Mouse (Mus musculus) cerebellum, adult 8-10 months (tissue): ENCODE measurements around the gene Ift27.

ENCODE experiments used
- DNase-seq: peaks from one replicate; pipeline ENCODE4 v3.0.0; 2022

The Ift27 gene

DNA sequence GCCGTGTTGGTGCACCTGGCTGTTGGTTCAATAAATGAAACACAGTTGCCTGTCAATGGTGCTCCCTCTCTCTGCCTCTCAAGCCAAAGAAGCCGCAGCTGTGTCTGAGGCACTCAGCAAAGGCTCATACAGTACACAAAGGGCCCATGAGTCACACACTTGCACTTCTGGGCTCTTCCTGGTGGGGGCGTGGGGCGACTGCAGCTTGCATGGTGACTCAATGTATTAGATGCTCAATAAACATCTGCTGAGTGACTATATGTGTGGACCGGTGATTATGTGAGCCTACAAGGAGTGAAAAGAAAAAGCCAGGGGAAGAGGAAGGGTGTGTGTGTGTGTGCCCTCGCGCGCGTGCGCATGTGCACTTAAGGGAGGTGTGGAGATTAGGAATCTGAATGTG lies 2.3 kb downstream of the Ift27 start:
- DNase-seq, result no peak

DNA sequence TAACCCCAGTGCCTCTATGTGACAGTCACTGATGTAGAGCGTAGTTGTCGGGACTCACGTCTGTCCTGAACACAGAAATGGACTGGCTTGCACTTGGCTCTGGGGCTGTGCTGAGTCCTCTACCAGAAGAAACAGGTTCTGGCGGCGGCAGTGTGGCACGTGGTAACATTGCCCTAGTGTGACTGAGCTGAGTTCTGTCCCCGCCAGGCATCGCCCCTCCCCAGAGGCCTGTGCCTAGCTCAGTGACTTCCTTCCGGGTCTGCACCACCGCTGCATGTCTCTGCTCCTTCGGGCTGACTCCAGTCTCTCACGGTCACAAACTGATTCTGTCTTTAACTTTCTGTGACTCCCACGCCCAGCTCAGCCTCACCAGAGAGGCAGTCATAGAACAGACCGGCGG lies 3.2 kb downstream of the Ift27 start:
- DNase-seq, result no peak

DNA sequence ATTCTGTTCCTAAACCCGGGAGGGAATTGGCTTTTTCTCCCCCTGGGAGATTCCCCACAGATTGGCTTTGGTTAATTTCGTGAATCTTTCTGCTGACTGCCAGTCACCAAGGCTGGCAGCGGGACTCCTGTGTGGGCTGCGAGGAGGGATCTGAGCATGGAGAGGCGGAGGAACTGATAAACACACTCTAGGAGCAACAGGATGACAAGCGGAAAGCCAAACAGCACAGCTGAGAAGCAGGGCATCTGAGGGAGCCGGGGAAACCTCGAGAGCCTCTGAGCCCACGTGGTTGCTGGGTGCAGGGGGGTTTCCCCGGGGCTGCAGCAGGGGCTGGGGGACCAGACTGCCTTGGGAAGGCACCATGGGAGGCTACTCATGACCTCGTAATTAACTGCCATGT lies 4.3 kb downstream of the Ift27 start:
- no peak for DNase-seq

DNA sequence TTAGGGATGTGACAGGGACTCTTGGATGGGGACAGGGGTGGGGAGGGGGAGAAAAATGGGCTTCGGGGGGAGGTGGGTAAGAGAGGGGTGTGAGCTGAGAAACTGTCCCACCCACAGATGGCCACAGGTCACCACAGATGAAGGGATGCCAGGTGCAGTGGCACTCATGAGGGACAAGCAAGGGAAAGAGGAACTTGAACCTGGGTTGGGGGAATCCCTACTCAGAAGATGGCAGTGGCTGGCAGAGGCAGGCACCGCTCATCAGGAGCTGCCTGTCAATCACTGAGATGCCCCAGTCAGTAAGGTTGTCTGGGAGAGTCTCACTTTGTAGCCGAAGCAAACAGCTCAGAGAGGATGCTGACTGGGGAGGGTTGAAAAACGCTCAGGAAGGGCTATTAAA lies 8.6 kb downstream of the Ift27 start:
- no peak for DNase-seq

DNA sequence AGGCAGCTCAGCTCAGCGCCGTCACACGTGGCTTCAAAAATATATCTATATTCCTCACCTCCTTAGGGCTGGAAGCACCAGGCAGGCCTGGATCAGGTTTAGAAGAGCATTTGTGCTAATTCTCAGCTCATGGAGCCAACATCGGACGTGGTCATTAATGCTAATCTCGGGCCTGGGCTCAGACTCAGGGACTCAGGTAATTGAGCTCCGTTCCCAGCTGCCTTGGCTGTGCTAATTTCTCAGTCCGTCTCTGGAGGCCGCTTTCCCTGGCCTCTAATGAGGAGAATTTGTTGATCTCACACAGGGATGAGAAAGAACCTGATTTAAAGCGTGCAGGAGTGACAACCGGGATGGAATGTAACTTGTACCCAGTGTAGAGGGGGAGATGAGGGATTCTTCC lies 9.4 kb downstream of the Ift27 start:
- DNase-seq, result no peak

DNA sequence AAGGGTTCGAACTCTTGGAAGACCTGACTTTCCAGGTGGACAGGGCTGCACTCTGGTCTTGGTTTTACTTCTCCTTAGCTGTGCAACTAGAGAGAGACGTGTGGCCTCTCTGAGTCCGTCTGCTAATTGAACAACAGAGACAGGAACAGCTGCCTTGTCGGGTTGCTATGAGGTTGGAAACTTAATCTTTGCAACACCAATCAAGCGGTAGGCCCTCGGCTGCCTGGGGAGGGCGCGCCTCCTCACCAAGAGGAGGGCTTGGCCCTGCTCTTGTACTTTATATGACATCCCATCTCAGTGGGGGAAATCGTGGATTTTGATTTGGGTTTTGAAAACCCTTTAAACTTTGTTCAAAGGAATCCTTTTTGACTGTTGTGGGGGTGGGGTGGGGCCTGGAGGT lies 12.0 kb downstream of the Ift27 start:
- DNase-seq, result no peak

DNA sequence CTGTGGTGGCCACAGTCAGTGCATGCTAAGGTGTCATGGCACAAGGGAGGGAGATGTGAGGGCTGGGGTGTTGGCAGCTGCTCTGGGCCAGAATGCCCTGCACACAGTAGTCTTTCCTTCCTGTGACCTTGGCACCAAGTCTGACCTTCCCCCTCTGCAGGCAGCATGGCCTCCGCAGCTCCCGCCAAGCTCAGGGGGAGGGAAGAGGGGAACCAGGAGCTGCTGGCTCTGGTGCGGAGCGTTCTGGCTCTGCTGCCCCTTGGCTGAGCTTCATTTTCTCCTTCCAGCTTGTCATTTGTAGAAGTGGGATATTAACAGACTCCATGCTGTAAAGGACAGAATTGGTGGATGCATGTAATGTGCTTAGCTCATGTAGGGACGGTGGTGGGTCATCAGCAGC lies 15.6 kb downstream of the Ift27 start:
- no peak for DNase-seq

DNA sequence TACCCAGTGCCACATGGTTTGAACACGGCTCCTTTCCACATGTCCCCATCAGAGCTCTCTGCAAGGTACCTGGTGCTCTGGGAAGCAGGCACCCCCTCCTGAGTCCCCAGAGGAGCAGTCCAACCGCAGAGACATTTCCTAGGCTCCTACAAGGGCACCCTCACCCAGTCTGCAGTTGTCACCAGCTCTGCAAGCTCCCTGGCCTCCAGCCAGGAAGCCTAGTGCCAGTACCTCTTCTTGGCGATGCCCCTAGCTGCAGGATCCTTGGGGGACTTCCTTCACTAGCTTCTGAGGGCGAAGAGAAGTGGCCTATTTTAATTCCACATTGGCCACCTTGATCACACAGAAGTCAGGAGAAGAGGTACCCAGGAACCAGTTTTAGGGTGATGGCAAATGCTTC lies 16.1 kb downstream of the Ift27 start:
- DNase-seq, result no peak

DNA sequence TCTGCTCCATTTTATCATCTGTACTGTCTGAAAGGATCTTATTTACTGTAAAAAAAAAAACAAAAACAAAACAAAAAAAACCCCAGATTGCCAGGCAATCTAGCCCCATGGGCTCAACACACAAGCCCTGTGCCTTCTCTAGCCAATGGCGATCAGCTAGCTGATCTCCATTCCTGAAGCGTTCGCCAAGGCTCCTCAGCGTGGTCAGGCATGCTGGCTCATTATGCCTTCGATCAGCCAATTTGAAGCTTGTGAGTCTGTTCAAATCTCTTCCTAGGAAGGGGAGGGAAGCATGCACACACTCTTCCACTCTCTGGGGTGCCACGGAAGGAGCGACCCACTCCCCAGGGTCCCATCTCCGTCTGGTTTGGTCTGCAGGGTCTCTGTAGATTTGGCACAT lies 16.6 kb downstream of the Ift27 start:
- DNase-seq, result no peak

DNA sequence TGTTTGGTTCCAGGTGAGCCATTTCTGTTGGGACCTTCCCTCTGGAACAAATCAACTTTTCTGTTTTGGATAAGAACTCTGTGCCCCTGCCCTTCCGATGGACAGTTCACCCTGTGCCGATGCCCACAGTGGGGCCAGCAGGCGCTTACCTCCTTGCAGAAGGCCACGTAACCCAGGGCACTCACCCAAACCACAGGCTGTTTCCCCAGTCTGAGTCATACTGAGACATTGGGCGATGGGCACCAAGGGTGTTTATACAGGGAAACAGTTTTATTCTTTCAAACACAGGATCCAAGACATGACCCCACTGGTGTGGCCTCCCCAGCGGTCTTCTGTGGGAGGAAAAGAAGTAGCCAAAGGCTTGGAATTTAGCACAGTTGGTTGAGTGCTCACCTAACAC lies 18.5 kb downstream of the Ift27 start:
- DNase-seq, result no peak

DNA sequence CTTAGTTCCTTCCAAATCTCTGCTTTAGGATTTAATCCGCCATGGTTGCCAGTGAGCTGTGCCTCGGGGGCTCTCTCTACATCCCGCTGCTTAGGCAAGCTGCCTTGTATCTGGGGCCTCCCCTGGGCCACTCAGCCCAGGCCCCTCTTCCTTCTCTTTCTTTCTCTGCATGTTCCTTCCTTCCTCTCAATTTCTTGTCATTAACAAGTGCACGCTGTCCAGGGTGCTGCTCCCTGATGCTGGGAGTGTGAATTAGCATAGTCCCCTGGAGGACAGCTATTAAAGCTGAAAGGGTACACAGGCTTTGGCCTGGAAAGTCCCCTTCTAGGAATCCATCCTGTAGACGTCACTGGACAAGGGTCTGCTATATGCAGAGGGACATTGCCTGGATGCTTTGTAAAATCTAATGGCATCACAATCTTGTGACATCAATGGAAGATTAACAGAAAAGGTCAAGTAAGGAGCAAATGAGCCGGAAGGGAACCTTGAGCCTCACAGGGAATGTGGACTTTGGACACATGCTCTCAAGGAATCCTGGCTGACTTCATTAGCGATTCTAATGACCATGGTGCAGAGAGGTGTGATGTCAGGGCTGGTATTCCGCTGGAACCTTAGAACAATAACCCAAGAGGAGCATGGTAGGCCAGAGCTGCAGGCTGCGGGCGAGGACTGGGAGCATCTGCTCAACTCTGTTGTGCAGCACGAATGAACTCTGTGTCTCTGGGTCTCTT lies 20.7 kb downstream of the Ift27 start:
- DNase-seq, result no peak

DNA sequence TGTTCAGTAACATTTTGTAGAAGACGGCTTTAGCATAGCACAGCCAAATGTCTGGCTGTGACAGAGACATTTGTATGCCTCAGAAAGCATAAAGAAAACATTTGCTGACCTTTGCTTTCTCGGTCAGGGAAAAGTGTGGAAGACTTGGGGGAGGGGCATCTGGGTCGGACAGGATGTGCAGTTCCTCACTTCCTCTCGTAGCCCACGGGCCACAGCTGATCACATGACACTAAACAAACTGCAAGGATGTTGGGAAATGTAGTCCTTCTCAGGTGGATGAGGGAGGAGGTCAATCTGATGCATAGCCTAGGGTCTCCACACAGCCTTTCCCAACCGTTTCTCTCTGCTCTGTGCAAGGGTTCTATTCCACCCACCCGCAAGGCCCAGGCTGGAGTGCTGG lies 25.3 kb downstream of the Ift27 start:
- no peak for DNase-seq

DNA sequence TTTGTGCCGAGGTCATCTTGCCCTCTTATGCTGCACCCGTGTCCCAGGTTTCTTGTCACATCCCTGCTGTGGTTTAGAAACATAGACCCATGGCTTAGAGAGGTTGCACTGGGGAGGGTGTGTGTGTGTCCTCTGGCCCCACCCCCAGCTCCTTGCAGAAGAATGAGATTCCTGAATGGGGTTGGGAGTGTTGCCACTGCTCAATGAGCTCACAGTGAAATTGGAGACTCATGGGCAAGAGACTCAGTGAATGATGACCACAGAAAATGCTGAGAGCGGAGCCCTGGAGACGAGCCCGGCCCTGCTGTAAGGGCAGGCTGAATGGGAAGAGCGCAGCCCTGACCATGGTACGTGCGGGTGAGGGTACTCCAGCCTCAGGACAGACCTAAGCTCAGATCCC lies 33.7 kb downstream of the Ift27 start:
- DNase-seq, result no peak

DNA sequence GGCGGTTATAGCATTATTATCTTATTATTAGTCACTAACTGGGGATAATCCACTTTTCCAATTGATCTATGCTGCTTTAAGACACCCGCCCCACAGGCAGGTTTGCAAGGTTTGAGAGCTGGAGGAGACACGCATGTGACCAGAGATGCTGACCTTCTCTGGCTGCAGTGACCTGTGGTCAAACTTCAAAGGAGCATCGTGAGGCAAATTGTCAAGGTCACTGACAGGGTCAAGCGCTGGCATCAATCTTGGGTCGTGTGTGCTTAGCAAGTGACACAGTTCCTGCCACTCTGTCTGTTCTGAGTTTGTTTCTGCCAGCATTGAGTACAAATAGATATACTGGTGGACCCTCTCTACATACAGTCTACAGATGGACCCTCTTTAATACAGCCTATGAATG lies 39.3 kb downstream of the Ift27 start:
- DNase-seq, result no peak

DNA sequence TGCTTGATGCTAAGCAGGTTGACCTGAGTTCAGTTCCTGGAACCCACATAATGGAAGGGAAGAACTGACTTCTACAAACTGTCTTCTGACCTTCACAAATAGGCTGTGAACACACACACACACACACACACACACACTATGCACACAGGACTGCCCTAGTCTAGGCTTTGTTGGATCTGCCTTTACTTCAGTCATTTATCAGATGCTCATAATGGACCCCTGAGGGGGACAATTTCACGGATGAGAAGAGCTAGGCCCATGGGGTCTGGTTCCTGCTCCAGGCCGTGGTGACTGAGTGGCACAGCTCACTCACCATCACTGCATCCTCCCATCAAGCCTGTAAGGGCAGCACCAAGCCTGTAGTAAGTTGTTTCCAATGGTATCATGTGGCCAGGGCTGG lies 40.5 kb downstream of the Ift27 start:
- DNase-seq, result no peak

DNA sequence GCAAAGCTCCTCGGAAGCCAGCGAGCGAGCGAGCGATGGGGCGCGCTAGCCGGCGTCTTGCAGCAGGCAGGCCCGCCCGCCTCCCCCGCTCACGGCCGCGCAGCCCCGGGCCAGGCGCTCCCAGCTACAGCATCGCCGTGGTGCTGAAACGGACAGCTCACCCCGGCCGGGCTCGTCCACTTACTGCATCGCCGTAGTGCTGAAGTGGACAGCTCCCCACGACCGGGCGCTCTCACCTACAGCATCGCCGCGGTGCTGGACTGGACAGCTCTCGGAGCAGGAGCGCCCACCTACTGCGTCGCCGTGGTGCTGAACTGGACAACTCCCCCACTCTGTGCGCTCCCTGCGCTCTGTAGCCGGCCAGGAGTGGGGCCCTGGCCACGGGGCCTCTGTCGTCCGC lies 54.2 kb downstream of the Ift27 start, which contains the start of gene Cacng2:
Gene Cacng2 (minus strand): TSS at position 325 of the 400 bp plus-strand sequence.
- peak; percentile 74 for DNase-seq

DNA sequence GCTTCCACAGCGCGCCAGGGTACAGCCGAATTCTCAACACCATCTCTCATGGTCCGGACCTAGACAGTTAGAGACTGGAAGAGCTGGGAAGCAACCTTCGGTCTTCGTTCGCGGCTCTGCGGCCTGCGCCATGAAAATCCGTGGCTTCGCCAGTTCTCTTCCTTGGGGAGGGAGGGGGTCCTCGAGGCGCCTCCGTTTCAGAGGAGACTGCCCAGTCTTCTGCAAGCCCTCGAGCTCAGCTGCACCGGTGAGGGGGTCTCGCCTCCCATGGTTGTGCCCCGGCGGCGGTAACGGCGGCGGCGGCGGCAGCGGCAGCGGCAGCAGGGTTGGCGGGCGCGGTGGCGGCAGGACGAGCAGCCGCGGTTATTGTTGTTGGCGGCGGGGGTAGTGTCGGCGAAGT lies 54.7 kb downstream of the Ift27 start:
- peak; percentile 48 for DNase-seq

DNA sequence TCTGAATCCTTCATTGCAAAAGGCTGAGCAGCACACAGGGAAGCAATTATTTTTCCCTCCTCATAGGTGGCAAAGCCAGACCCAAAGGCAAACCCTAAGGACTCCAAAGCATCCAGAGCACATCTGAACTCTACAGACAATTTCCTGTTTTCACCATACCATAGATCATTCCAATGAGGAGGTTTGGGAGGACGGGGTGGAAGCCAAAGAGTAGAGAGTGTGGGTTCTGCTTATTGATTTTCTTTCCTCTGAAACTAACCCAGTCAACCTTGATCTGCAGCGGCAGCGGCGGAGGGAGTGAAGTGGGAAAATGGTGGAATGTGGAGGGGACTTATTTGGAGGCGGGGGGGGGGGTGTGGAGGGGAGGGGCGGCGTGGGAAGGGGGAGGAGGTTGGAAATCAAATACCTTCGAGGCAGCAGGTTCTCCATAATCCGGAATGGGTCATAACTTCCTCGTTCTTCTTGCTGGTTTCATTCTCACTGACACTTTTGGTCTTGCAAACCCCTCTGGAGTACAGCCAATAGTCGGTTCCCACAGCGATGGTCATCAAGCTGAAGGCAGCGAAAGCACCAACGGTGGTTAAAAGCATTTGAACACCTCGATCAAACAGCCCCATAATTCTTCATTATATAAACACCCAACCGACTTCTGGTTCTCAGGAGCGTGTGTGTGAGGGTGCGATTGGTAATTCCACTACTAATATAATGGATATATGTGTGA lies 55.5 kb downstream of the Ift27 start:
- peak; percentile 45 for DNase-seq

DNA sequence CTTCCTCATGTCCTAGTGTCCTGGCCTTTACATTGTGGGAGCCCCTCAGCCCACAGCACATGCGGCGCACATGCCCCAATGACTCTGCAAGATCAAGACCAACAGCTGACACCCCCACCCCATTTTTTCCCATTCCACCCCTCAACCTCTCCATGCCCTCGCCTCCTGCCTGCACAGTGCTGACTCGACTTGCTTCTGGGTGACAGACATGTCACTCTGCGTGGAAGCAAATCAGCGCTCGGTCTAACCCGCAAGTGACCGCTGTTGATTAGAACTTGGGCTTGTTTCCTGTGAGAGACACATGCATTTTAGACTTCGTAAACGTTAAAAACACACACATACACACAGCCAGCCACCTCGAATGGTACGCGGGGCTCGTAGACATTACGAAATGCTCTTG lies 56.2 kb downstream of the Ift27 start:
- no peak for DNase-seq

DNA sequence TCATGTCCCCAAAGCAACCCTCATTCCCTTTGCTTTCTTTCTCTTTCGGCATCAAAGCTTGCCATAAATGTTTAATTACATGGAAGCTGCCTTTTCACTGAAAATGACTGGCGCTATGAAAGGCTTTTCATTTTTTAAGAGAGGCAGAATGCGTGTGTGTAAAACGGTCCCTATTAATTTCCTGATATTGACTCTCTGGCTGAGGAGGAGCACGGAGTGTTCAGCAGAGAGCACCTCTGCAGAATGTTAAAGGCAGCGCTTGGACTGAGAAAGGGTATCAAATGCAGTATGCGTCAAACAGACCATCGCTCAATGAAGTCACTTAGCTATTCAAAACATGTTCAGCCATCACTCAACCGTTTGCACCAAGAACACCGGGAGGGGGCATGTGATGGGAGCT lies 57.0 kb downstream of the Ift27 start:
- DNase-seq, result no peak

DNA sequence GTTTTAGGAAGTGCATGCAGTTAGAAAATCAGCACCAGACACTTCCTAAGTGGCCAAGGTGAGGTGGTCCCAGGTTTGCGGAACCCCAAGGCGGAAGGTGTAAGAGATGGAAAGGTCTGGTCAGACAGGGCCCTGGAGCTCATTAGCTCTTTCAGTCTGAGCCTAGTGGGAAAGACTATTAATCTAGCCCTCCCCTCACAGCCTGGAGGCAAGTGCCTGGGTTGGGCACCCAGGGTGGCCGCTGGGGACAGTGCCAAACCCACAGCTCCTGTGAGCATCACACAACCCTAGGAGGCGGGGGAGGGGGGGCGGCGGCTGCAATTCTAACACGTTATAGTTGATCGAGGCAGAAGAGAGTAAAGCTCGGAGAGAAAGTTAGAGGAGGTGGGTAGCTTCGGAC lies 57.7 kb downstream of the Ift27 start:
- DNase-seq, result no peak
